Mouse (Mus musculus): ENCODE data around the gene Ybx1. TPM values are rescaled to one million over a fixed set of nuclear protein-coding genes. Genes with fewer than 3 reads are reported as not detected.

Gene Ybx1
- polyA plus RNA-seq, 1 experiment from 2014 or later: 412 TPM

- H3K9ac ChIP-seq (replicated peaks; ENCODE audit: low read depth): no peak overlapping the region
- no peak overlapping the region for H3K4me3 ChIP-seq (ENCODE audit: low read depth, low read length)
- WGBS: 83% methylated on average over 1 of the region's 1 CpGs
- DNase-seq (ENCODE audit: low spot score) (no peak), ATAC-seq (no peak)
- H3K27ac ChIP-seq (ENCODE audit: low read length): no peak overlapping the region
- H3K27me3 ChIP-seq (replicated peaks; ENCODE audit: insufficient read depth, low read length): no peaks in the 10 kb centered on the region
- no peak overlapping the region for H3K4me2 ChIP-seq (replicated peaks; ENCODE audit: low read depth, low read length)
- H3K9me3 ChIP-seq (ENCODE audit: low read length): no peaks in the 10 kb centered on the region
- no peaks in the 10 kb centered on the region for H3K4me1 ChIP-seq (ENCODE audit: insufficient read depth, low read depth, low read length)
- no peak for TF ChIP-seq CTCF (IDR thresholded peaks at IDR 0.05)
- TF ChIP-seq EP300 (IDR thresholded peaks at IDR 0.05): no peak
- peaks cover 22% of the 10 kb centered on the region; the same call in 1 of the 2 replicates for H3K36me3 ChIP-seq (ENCODE audit: insufficient read depth, low read length)
These were observed 19.4 kb upstream of the Ybx1 start for GRCm38 (mm10) chr4:119313756-119314155.

- Histone ChIP-seq H3K27ac (ENCODE audit: low read length) (no peak overlapping the region), H3K4me3 (ENCODE audit: low read depth, low read length) (no peak overlapping the region), H3K4me2 (replicated peaks; ENCODE audit: low read depth, low read length) (no peak overlapping the region), H3K9ac (replicated peaks; ENCODE audit: low read depth) (no peak overlapping the region), H3K27me3 (replicated peaks; ENCODE audit: insufficient read depth, low read length) (no peaks in the 10 kb centered on the region), H3K4me1 (ENCODE audit: insufficient read depth, low read depth, low read length) (no peaks in the 10 kb centered on the region), H3K9me3 (ENCODE audit: low read length) (no peaks in the 10 kb centered on the region), H3K36me3 (ENCODE audit: insufficient read depth, low read length) (peaks cover 6% of the 10 kb centered on the region; the same call in 1 of the 2 replicates)
- 72% methylated on average over 5 of the region's 5 CpGs for WGBS
- DNase-seq (ENCODE audit: low spot score) (no peak), ATAC-seq (no peak)
- TF ChIP-seq CTCF (IDR thresholded peaks at IDR 0.05) (no peak), EP300 (IDR thresholded peaks at IDR 0.05) (no peak)
These were observed 11.0 kb upstream of the Ybx1 start for GRCm38 (mm10) chr4:119305418-119305817.

GRCm38 (mm10) chr4:119303291-119303690 lies 8.9 kb upstream of the Ybx1 start:
- 81% methylated on average over 8 of the region's 8 CpGs for WGBS
- no peaks in the 10 kb centered on the region for H3K4me1 ChIP-seq (ENCODE audit: insufficient read depth, low read depth, low read length)
- H3K27me3 ChIP-seq (replicated peaks; ENCODE audit: insufficient read depth, low read length): no peaks in the 10 kb centered on the region
- ATAC-seq: no peak
- no peak overlapping the region for H3K4me2 ChIP-seq (replicated peaks; ENCODE audit: low read depth, low read length)
- no peak for TF ChIP-seq EP300 (IDR thresholded peaks at IDR 0.05)
- no peak for TF ChIP-seq CTCF (IDR thresholded peaks at IDR 0.05)
- H3K36me3 ChIP-seq (ENCODE audit: insufficient read depth, low read length): 0 out of 2 replicates have a peak, but pooled peaks cover under 1% of the 10 kb centered on the region
- H3K27ac ChIP-seq (ENCODE audit: low read length): no peak overlapping the region
- no peak for DNase-seq (ENCODE audit: low spot score)
- no peaks in the 10 kb centered on the region for H3K9me3 ChIP-seq (ENCODE audit: low read length)
- H3K9ac ChIP-seq (replicated peaks; ENCODE audit: low read depth): no peak overlapping the region
- H3K4me3 ChIP-seq (ENCODE audit: low read depth, low read length): no peak overlapping the region

- 62% methylated on average over 3 of the region's 3 CpGs for WGBS
- no peaks in the 10 kb centered on the region for H3K9me3 ChIP-seq (ENCODE audit: low read length)
- TF ChIP-seq EP300 (IDR thresholded peaks at IDR 0.05) (no peak), CTCF (IDR thresholded peaks at IDR 0.05) (no peak)
These were observed 7.4 kb upstream of the Ybx1 start for GRCm38 (mm10) chr4:119301777-119302176.

GRCm38 (mm10) chr4:119300761-119301160 lies 6.4 kb upstream of the Ybx1 start:
- no peak for TF ChIP-seq EP300 (IDR thresholded peaks at IDR 0.05)
- no peak for TF ChIP-seq CTCF (IDR thresholded peaks at IDR 0.05)
- H3K4me1 ChIP-seq (ENCODE audit: insufficient read depth, low read depth, low read length): no peaks in the 10 kb centered on the region
- H3K4me2 ChIP-seq (replicated peaks; ENCODE audit: low read depth, low read length): no peak overlapping the region
- no peak overlapping the region for H3K4me3 ChIP-seq (ENCODE audit: low read depth, low read length)
- H3K36me3 ChIP-seq (ENCODE audit: insufficient read depth, low read length): no peaks in the 10 kb centered on the region
- H3K9me3 ChIP-seq (ENCODE audit: low read length): no peaks in the 10 kb centered on the region
- DNase-seq (ENCODE audit: low spot score) (no peak), ATAC-seq (no peak)
- H3K9ac ChIP-seq (replicated peaks; ENCODE audit: low read depth): no peak overlapping the region
- no peaks in the 10 kb centered on the region for H3K27me3 ChIP-seq (replicated peaks; ENCODE audit: insufficient read depth, low read length)
- WGBS: 94% methylated on average over 3 of the region's 3 CpGs
- H3K27ac ChIP-seq (ENCODE audit: low read length): no peak overlapping the region

More at GRCm38 (mm10) chr4:119301777-119302176, 7.4 kb upstream of the Ybx1 start:
- H3K4me1 ChIP-seq (ENCODE audit: insufficient read depth, low read depth, low read length): no peaks in the 10 kb centered on the region
- H3K36me3 ChIP-seq (ENCODE audit: insufficient read depth, low read length): no peaks in the 10 kb centered on the region
- no peak for DNase-seq (ENCODE audit: low spot score)
- H3K4me3 ChIP-seq (ENCODE audit: low read depth, low read length): no peak overlapping the region
- H3K9ac ChIP-seq (replicated peaks; ENCODE audit: low read depth): no peak overlapping the region
- H3K27me3 ChIP-seq (replicated peaks; ENCODE audit: insufficient read depth, low read length): no peaks in the 10 kb centered on the region
- no peak for ATAC-seq
- no peak overlapping the region for H3K4me2 ChIP-seq (replicated peaks; ENCODE audit: low read depth, low read length)
- no peak overlapping the region for H3K27ac ChIP-seq (ENCODE audit: low read length)

GRCm38 (mm10) chr4:119297361-119297760 lies 3.0 kb upstream of the Ybx1 start:
- 67% methylated on average over 2 of the region's 2 CpGs for WGBS
- Histone ChIP-seq H3K9me3 (ENCODE audit: low read length) (no peaks in the 10 kb centered on the region), H3K27me3 (replicated peaks; ENCODE audit: insufficient read depth, low read length) (no peaks in the 10 kb centered on the region), H3K27ac (ENCODE audit: low read length) (no peak overlapping the region), H3K9ac (replicated peaks; ENCODE audit: low read depth) (no peak overlapping the region), H3K36me3 (ENCODE audit: insufficient read depth, low read length) (no peaks in the 10 kb centered on the region), H3K4me3 (ENCODE audit: low read depth, low read length) (no peak overlapping the region), H3K4me2 (replicated peaks; ENCODE audit: low read depth, low read length) (no peak overlapping the region), H3K4me1 (ENCODE audit: insufficient read depth, low read depth, low read length) (no peaks in the 10 kb centered on the region)
- TF ChIP-seq EP300 (IDR thresholded peaks at IDR 0.05): no peak
- TF ChIP-seq CTCF (IDR thresholded peaks at IDR 0.05): no peak
- no peak for ATAC-seq
- no peak for DNase-seq (ENCODE audit: low spot score)

GRCm38 (mm10) chr4:119295134-119295453 lies 690 bp upstream of the Ybx1 start:
- 6% methylated on average over 6 of the region's 6 CpGs for WGBS
- no peak for TF ChIP-seq CTCF (IDR thresholded peaks at IDR 0.05)
- no peak for TF ChIP-seq EP300 (IDR thresholded peaks at IDR 0.05)
- Histone ChIP-seq H3K4me3 (ENCODE audit: low read depth, low read length) (peak overlapping the region; percentile 87), H3K9ac (replicated peaks; ENCODE audit: low read depth) (peak overlapping the region; percentile 45), H3K4me2 (replicated peaks; ENCODE audit: low read depth, low read length) (peak overlapping the region; percentile 96), H3K9me3 (ENCODE audit: low read length) (no peaks in the 10 kb centered on the region), H3K27me3 (replicated peaks; ENCODE audit: insufficient read depth, low read length) (no peaks in the 10 kb centered on the region), H3K4me1 (ENCODE audit: insufficient read depth, low read depth, low read length) (no peaks in the 10 kb centered on the region), H3K36me3 (ENCODE audit: insufficient read depth, low read length) (no peaks in the 10 kb centered on the region), H3K27ac (ENCODE audit: low read length) (peak overlapping the region; percentile 82; the same call in 1 of the 2 replicates)
- ATAC-seq (no peak), DNase-seq (ENCODE audit: low spot score) (no peak)

All from lung, postnatal 0 days (tissue).